Mouse (Mus musculus): ENCODE results near the gene Csl.

Csl gene

GRCm38 (mm10) chr10:99759558-99759957 lies at the start of gene Csl:
Gene Csl, minus strand, starts transcription at chr10:99759658.
- DNase-seq = no peak

DNA sequence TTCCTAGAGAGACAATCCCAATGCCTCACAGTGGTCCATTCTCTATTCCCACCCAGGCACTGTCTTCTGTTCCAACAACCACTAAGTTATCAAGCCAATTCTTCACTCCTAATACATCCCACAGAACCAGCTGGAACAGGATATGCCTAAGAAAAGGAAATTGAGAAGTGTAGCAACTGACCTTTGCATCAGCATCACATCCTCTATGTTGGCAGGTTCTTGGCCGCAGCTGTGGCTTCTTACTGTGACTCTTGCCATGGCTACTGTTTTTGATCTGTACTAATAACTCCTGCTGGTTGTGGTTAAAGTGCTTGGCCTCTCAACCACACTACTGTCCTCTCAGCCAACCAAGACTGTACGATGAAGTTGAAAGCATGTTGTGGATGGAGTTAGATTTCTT lies 30.0 kb upstream of the Csl start:
- DNase-seq = no peak

- DNase-seq = no peak
These were observed 15.0 kb upstream of the Csl start for GRCm38 (mm10) chr10:99774228-99775120.

- no peak for DNase-seq
These were observed 9.3 kb downstream of the Csl start for GRCm38 (mm10) chr10:99750146-99750545.

- no peak for DNase-seq
These were observed 10.7 kb downstream of the Csl start for GRCm38 (mm10) chr10:99748668-99749260.

DNA sequence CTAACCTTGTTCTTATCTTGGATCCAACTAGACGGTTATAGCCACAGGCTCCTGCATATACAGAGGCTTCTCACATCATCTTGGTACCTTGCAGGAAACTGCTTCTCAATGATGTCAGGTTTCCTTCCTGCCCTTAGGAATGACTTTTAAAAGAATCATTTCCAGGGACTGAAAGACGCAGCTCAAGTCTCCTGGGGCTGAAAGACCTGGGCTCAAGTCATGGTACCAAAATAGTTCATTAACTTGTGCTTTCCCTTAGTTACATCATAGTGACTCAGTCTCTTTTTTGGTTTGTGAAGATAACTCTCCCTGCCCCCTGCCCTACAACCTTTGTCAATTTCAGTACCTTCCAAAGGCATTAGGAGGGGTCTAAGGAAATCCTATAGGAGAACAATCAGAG lies 11.4 kb downstream of the Csl start:
- no peak for DNase-seq

DNA sequence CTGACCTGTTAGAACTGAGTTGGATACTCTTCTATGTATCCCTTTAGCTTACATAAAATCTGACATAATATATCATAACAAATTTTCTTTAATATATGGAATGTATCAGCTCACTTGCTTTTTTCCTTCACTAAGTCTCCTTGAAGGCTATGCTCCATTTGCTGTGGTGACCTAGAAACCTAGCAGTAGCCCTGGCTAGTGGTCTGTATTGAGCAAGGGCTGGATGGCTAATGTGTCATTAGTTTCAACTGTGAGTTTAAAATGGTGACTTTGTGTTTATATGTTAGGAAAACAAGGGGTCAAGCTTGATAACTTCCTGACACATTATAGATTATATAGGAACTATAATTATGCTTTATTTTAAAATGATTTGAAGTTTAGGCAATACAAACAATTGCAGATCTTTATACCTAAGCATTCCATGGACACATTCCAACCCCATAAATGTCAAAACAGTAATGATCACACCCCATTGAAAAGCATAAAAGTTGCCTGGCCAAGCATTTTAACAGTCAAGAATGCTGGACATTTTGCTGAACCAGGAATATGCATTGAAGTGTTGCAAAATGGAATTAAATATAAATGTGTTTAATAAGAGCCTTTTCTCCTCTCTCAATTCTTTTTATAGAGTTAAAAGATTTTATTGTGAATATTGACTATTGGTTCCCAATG lies 17.7 kb downstream of the Csl start:
- no peak for DNase-seq

- no peak for DNase-seq
These were observed 46.3 kb downstream of the Csl start for GRCm38 (mm10) chr10:99713129-99713528.

- no peak for DNase-seq
These were observed 47.9 kb downstream of the Csl start for GRCm38 (mm10) chr10:99711567-99711966.

All from cerebellum, adult 11-12 months (tissue).